Mouse (Mus musculus) hindbrain, embryonic 13.5 days (tissue): ENCODE measurements around the gene Taf13. TPM values are rescaled to one million over a fixed set of nuclear protein-coding genes. Genes with fewer than 3 reads are reported as not detected.
A peak's percentile ranks its signal among the peaks of the same experiment; 100 is the strongest.

Source experiments
- ATAC-seq: fragments of 200-750 bp; cut with Nextera tagmentation; 2 replicates; pipeline ENCODE4 v1.8.0; 2017; ENCODE audit warnings: moderate TSS enrichment; ENCODE audit not compliant: low FRiP score
- H3K27ac ChIP-seq: fragments of 300-500 bp; sonication (generic); 2 replicates; pipeline ENCODE4 v1.5.1; 2015; ENCODE audit warnings: inconsistent platforms, mild to moderate bottlenecking, moderate library complexity
- H3K27me3 ChIP-seq: fragments of 300-500 bp; sonication (generic); 2 replicates; pipeline ENCODE4 v1.6.1; 2015; ENCODE audit warnings: mild to moderate bottlenecking, inconsistent platforms
- H3K36me3 ChIP-seq: fragments of 300-500 bp; sonication (generic); 2 replicates; pipeline ENCODE4 v1.6.1; 2015; ENCODE audit warnings: mild to moderate bottlenecking, inconsistent platforms
- H3K4me1 ChIP-seq: fragments of 300-500 bp; sonication (generic); replicated peaks from 2 replicates; pipeline ENCODE4 v1.6.1; 2015; ENCODE audit warnings: inconsistent platforms
- H3K4me2 ChIP-seq: fragments of 300-500 bp; sonication (generic); 2 replicates; pipeline ENCODE4 v1.6.1; 2015; ENCODE audit warnings: inconsistent platforms, mild to moderate bottlenecking, moderate library complexity
- H3K4me3 ChIP-seq: fragments of 300-500 bp; sonication (generic); 2 replicates; pipeline ENCODE4 v1.5.1; 2015; ENCODE audit warnings: mild to moderate bottlenecking, inconsistent platforms
- H3K9ac ChIP-seq: fragments of 300-500 bp; sonication (generic); 2 replicates; pipeline ENCODE4 v1.6.1; 2015; ENCODE audit warnings: mild to moderate bottlenecking, inconsistent platforms
- H3K9me3 ChIP-seq: fragments of 300-500 bp; sonication (generic); 2 replicates; pipeline ENCODE4 v1.6.1; 2016; ENCODE audit warnings: inconsistent platforms
- WGBS: fragments of 180-500 bp; shearing (Covaris S2); methylation state at CpG from one replicate; pipeline ENCODE4 v1.1.7; 2015; 5-methylcytosine and 5-hydroxymethylcytosine counted together
- microRNA-seq: library from miRNA; unstranded; fragments of <30 nt; microRNA quantifications from one replicate; pipeline ENCODE4, GENCODE M21; 2016
- polyA plus RNA-seq: library from polyadenylated mRNA; unstranded; fragments of >200 nt; fragmentation: Nextera tagmentation; extraction: Ambion mirVana; gene quantifications from 2 replicates; pipeline ENCODE4 v1.2.1, GENCODE M21; 2015

Taf13 gene
- polyA plus RNA-seq, 1 experiment from 2014 or later: 63.8 TPM

DNA sequence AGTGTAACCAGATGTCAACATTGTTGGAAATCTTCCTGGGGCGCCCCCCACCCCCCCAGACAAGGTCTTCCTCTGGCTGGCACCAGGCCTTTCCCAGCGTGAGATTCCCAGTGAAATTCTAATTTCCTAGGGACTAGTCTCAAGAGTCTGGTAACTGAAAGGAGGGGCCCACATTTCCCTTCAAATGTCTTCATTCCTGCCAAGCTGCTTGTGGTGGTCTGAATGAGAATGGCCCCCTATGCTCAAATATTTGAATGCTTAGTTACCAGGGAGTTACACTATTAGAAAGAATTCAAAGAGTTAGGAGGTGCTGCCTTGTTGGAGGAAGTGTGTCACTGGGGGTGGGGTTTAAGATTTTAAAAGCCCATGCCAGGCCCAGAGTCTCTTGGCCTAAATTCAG lies 16.9 kb downstream of the Taf13 start:
- Histone ChIP-seq H3K36me3 (no peaks in the 10 kb centered on the region), H3K9ac (no peak overlapping the region), H3K4me3 (no peak overlapping the region), H3K9me3 (no peaks in the 10 kb centered on the region), H3K4me2 (no peak overlapping the region), H3K27me3 (no peaks in the 10 kb centered on the region), H3K27ac (no peak overlapping the region), H3K4me1 (peaks cover 10% of the 10 kb centered on the region)
- 23% methylated on average over 2 of the region's 2 CpGs for WGBS
- ATAC-seq: no peak

DNA sequence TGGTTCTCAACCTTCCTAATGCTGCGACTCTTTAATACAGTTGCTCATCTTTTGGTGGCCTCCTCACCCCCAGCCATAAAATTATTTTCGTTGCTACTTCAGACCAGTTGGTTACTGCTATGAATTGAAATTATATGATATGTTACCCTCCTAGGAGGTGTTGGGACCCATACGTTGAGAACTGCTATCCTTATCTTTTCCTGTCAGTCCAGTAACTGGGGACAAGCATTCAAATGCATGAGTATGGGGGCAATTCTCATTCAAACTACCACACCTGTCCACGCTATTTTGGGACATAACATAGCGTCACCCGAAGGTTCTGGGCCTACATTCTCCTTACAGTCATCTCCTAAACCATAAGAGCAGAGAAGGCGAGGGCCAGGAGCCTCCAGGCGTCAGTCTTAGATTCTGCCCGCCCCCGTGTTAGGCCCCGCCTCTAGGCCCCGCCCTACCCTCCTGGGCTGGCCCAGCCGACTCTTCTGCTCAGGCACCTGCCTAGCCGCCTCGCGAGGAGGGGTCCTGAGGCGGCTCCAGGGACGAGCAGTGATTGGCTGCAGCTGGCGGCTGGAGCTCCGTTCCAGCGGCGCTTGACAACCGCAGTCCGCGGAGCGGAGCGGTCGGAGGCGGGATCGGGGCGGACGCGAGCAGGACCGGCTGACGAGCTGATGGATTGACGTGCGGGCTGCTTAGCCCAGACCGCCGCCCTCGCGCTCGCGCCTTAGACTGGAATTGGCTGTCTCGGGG lies 19.5 kb downstream of the Taf13 start, which contains the start of gene Wdr47:
TSS of gene Wdr47 (plus strand) at position 494 of the 744 bp plus-strand sequence.
- Histone ChIP-seq H3K27ac (peak within 1 kb of the TSS; percentile 97), H3K27me3 (no peaks in the 10 kb centered on the region), H3K9ac (peak within 1 kb of the TSS; percentile 96), H3K36me3 (0 out of 2 replicates have a peak, but pooled peaks cover 4% of the 10 kb centered on the region), H3K4me2 (peak within 1 kb of the TSS; percentile 69), H3K4me1 (peaks cover 13% of the 10 kb centered on the region), H3K4me3 (peak within 1 kb of the TSS; percentile 96), H3K9me3 (no peaks in the 10 kb centered on the region)
- ATAC-seq: peak; percentile 98
- WGBS: 6% methylated on average over 42 of the region's 44 CpGs

DNA sequence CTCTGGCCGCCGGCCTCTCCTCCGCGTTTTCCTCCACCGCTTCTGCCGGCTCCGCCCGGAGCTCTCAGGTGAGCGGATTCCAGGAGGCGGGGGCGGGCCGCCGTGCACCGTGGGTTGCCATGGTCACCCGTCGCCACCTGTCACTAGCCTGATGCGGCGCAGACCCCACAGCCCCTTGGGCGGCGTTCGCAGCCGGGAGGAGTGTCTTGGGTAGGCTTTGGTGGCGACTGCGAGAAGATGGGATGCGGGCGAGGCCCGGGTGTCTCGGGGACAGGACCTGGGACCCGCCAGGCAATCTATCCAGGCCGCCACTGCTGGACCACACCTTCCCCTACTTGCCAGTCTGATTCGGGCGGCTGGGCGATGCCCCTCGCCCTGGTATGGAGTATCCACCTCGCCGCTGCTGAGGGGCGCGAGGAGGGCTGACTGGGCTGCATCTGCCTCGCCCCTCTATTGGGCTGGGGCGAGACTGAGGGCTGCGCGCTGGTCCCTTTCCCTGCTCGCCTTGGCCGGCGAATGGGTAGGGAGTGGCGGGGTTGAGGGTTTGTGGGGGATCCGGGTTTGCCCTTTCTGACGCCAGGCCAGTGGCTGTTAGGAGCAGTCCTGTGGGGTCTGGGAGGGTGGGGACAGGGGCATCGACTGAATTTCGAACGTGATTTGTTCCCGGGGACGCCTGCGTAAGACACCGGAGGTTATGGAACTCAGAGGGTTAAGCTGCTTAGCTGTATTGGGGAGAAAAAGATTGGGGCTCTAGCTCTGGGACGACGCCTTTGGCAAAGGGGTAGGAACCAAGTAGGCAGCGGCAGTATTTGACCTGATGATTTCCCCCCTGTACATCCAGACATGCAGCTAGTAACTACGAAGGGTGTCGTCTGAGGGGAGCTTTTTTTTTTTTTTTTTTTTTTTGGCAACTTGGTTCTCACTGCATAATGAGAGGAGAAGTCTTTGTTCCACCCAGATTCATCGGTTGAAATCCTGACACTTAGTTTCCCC lies 20.3 kb downstream of the Taf13 start:
- WGBS: under 1% methylated on average over 61 of the region's 61 CpGs
- H3K4me3 ChIP-seq: peak overlapping the region; percentile 96
- ATAC-seq: peak; percentile 89
- H3K36me3 ChIP-seq: 0 out of 2 replicates have a peak, but pooled peaks cover 4% of the 10 kb centered on the region
- peak overlapping the region; percentile 96 for H3K9ac ChIP-seq
- peak overlapping the region; percentile 69 for H3K4me2 ChIP-seq
- peak overlapping the region; percentile 97 for H3K27ac ChIP-seq
- H3K27me3 ChIP-seq: no peaks in the 10 kb centered on the region
- H3K4me1 ChIP-seq: peaks cover 13% of the 10 kb centered on the region
- H3K9me3 ChIP-seq: no peaks in the 10 kb centered on the region

DNA sequence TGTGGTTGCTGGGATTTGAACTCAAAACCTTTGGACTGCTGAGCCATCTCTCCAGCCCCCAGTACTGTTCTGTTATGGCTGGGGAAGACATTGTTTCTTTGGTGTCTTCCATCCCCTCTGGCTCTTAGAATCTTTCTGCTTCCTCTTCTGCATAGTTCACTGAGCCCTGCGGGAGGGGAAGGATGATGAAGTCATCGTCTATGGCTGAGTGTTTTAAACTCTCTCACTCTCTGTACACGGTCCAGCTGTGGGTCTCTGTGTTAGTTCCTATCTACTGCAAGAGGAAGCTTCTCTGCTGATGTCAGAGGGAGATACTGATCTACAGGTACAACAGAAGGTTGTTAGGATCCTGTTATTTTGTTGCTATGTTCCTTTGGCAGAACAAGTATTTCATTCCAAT lies 37.4 kb downstream of the Taf13 start:
- no peaks in the 10 kb centered on the region; the same call in 1 of the 2 replicates for H3K4me1 ChIP-seq
- no peak for ATAC-seq
- peaks cover 28% of the 10 kb centered on the region for H3K36me3 ChIP-seq
- WGBS: 67% methylated on average over 3 of the region's 3 CpGs
- H3K4me3 ChIP-seq: no peak overlapping the region
- no peak overlapping the region for H3K9ac ChIP-seq
- H3K27me3 ChIP-seq: no peaks in the 10 kb centered on the region
- H3K9me3 ChIP-seq: no peaks in the 10 kb centered on the region
- H3K4me2 ChIP-seq: no peak overlapping the region
- H3K27ac ChIP-seq: no peak overlapping the region

Small RNA genes lying within 50 kb of the gene (microRNA-seq; reads per million reads assigned to microRNA genes)
- not detected for gene Gm22860

Other genes starting within 250 kb of the Taf13 start
- 0.13 and 0.21 TPM in 2 replicates for gene Mybphl, start 206.8 kb upstream of the Taf13 start, polyA plus RNA-seq
- 13.8 and 13.9 TPM in 2 replicates for gene Psrc1, start 187.9 kb upstream of the Taf13 start, polyA plus RNA-seq
- gene Celsr2, start 156.1 kb upstream of the Taf13 start, polyA plus RNA-seq: 50.5 and 58.0 TPM in 2 replicates
- gene Sars, start 126.5 kb upstream of the Taf13 start, polyA plus RNA-seq: 220 and 230 TPM in 2 replicates
- 0.74 and 2.9 TPM in 2 replicates for gene 1700013F07Rik, start 37.5 kb upstream of the Taf13 start, polyA plus RNA-seq
- 9.8 and 10.0 TPM in 2 replicates for gene 5330417C22Rik, start 35.2 kb upstream of the Taf13 start, polyA plus RNA-seq
- 58.8 and 60.6 TPM in 2 replicates for gene Tmem167b, start 9.2 kb upstream of the Taf13 start, polyA plus RNA-seq
- gene Wdr47, start 19.6 kb downstream of the Taf13 start, polyA plus RNA-seq: 91.5 and 96.5 TPM in 2 replicates
- 50.5 and 50.8 TPM in 2 replicates for gene Clcc1, start 82.2 kb downstream of the Taf13 start, polyA plus RNA-seq
- gene Gpsm2, start 150.6 kb downstream of the Taf13 start, polyA plus RNA-seq: 24.4 and 26.8 TPM in 2 replicates
- 0.16 TPM in 1 of 2 replicates, not detected in the other for gene Aknad1, start 168.0 kb downstream of the Taf13 start, polyA plus RNA-seq